Mouse (Mus musculus) C2C12 (cell line): ENCODE data around the gene March6.

Source experiments
- CEBPB ChIP-seq: IDR thresholded peaks from one replicate; pipeline ENCODE4 v1.6.1; 2011; ENCODE audit warnings: low read depth, mild to moderate bottlenecking, control low read depth, moderate library complexity
- CTCF ChIP-seq: IDR thresholded peaks from one replicate; pipeline ENCODE4 v1.5.1; 2011; ENCODE audit not compliant: control insufficient read depth, insufficient read depth, insufficient read length
- FOSL1 ChIP-seq: IDR thresholded peaks from one replicate; pipeline ENCODE4 v1.8.0; 2011; ENCODE audit warnings: mild to moderate bottlenecking, low read length; ENCODE audit not compliant: poor library complexity, insufficient read depth, severe bottlenecking
- MAX ChIP-seq: IDR thresholded peaks from one replicate; pipeline ENCODE4 v1.6.1; 2011; ENCODE audit warnings: mild to moderate bottlenecking, control low read depth
- USF1 ChIP-seq: IDR thresholded peaks from one replicate; pipeline ENCODE4 v1.6.1; 2011; ENCODE audit warnings: low read depth, mild to moderate bottlenecking, control low read depth, moderate library complexity

- TF ChIP-seq USF1, result no peak
- no peak for TF ChIP-seq CTCF
- no peak for TF ChIP-seq CEBPB
- no peak for TF ChIP-seq MAX
- no peak for TF ChIP-seq FOSL1
Measured at GRCm38 (mm10) chr15:31429429-31429828, 101.4 kb downstream of the March6 start.
